Mouse (Mus musculus): Measurements from ENCODE around the gene Epor.

- TF ChIP-seq BHLHE40 (IDR thresholded peaks at IDR 0.05; ENCODE audit: low read depth, low read length) (no peak), PAX5 (IDR thresholded peaks at IDR 0.05; ENCODE audit: low read length) (no peak), CTCF (conservative IDR thresholded peaks at IDR 0.05 in 1 of 2, IDR thresholded peaks at IDR 0.05 in 1 of 2; ENCODE audit: low read depth in 2 of 2, low read length in 2 of 2) (no peak), GABPA (IDR thresholded peaks at IDR 0.05; ENCODE audit: insufficient replicate concordance, low read depth, low read length) (no peak), ELF1 (IDR thresholded peaks at IDR 0.05; ENCODE audit: low read depth, low read length) (no peak), MAZ (IDR thresholded peaks at IDR 0.05; ENCODE audit: low read depth, low read length) (no peak), POLR2A (IDR thresholded peaks at IDR 0.05; ENCODE audit: low read depth, low read length) (no peak), ZKSCAN1 (IDR thresholded peaks at IDR 0.05; ENCODE audit: borderline replicate concordance, low read depth, low read length) (no peak), CHD1 (IDR thresholded peaks at IDR 0.05; ENCODE audit: low read depth, low read length) (no peak), CHD2 (IDR thresholded peaks at IDR 0.05; ENCODE audit: low read length) (no peak), MAX (IDR thresholded peaks at IDR 0.05; ENCODE audit: low read length) (no peak), NELFE (IDR thresholded peaks at IDR 0.05; ENCODE audit: low read depth, low read length) (no peak)
Measured at GRCm38 (mm10) chr9:22000296-22000695, 37.0 kb upstream of the Epor start.
